Mouse (Mus musculus): ENCODE results near the gene Plek. TPM values are rescaled to one million over a fixed set of nuclear protein-coding genes. Genes with fewer than 3 reads are reported as not detected.

Plek gene
- polyA plus RNA-seq, 1 experiment, result 2.2 TPM

DNA sequence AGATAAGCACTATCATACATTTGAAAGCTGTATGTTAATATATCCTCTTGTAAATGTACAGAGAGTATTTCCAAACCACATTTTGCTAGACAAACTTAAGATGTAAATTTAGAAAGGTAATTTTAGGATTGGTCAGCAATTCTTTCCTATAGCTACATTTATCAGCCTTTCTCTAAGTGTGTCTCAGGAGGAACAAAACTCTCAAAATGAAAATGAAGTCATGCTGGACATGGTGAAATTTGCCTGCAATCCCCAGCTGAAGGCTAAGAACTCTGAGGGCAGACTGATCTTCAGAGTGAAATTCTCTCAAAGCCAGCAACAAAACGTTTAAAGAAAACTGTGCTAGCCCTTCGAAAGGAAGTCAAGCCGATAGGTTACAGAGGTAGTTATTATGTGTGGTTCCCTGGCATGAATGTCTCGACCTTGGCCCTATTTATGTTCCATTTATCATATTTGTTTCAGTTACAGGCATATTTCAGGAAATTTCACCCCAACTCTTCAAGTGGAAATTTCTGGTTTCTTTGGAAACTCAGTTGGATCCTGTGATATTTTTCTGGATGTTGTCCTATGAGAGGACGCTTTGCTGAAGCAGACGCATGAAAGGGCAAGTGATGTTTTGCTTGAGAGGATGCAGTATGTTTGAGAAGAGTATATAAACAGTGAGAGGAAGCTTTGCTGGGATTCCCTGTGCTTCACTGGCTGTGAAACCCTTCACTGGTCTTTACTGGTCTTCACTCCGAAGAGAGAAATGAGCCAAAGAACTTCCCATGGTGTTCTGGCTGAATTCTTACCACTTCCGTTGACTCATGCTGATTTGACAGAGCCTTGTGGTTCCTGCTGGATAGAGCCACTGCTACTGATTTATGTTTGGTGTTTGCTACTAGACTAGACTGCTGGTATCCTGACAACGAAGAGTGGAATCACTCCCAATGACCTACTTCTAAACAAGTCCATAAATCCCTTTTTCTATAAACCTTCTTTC, 51.5 kb downstream of the Plek start:
- DNase-seq (ENCODE audit: low read depth), result no peak

DNA sequence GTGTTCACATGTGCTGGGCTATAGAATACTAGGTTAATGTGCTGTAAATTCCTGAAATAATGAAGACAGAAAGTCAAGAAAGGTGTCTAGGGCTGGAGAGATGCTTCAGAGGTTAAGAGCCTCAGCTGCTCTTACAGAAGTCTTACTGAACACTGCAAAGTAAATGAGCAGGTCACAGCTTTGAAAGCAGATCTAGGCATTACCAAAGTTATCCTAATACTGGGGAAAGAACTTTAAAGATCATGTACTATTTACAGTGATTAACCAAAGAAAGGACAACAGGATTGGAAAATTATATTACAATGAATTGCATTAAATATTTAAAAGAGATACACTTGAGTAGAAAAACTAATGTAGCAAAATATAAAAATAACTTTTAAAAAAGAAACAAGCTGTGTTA, 52.2 kb downstream of the Plek start:
- no peak for DNase-seq (ENCODE audit: low read depth)

DNA sequence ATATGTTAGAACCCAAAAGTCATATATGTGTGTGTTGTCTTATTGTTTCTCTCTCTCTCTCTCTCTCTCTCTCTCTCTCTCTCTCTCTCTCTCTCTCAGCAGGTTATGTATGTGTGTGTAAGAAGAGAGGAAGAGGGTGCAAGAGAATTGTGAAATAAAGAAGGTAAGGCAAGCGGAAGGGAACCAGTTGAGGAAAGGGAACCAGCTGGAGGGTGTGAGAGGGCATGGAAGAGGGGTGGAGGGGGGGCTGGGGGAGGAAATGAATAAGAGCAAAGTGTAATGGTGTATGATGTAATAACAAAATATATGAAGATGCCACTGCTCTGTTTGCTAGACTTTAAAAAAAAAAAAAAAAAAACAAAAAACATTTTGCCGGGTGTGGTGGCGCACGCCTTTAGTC, 52.8 kb downstream of the Plek start:
- DNase-seq (ENCODE audit: low read depth), result no peak

DNA sequence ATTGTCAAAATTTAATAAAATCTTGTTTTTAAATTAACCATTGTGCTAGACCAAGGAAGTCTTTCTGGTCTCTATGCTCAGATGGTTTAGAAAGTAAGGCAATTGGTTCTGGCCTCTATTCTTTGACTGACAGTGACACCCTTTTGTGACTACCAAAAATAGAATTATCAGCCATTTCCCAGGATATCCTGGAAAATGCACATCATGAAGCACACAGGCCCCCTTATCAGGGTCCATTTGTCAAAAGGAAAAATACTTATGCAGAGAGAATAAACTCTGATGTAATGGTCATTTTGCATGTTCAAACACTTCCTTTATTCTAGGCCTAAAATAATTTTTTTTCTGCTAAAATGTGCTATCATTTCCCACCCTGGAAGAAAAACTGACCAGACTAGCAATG, 54.7 kb downstream of the Plek start:
- no peak for DNase-seq (ENCODE audit: low read depth)

DNA sequence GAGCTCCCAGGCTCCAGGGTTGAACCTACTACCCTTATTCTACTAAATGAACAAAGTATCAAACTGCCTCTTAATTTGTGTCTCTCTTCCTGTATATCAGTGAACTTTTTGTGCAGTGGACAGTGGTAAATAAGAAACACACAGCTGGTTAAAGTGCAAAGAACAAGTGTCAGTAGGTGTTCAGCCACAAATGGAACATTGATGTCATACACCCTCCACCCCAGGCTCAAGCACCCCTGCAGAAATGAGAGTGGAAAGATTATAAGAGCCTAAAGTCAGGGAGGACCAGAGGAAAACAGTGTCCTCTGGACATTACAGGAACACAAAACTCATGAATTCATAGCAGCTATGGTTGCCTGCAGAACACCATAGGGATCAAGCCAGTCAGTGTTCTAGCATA, 55.4 kb downstream of the Plek start:
- DNase-seq (ENCODE audit: low read depth), result no peak

DNA sequence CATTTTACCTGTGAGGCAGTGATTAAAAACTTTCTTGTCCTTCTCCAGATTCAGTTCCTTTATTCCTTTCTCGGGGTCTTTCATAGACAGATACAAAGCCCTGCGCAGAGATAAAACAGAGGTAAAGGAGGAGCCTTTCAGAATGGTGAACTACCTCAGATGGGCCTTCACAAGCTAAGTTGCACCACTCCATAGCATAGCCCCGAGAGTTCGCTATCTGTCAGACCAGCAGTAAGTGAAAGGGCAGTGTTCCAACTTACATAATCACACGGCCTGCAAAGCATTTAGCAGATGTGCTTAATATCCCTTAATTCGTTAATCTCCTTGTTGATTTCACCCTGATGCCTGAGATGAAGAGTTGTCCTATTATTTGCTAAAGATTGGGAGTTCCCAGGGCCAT, 59.3 kb downstream of the Plek start:
- DNase-seq (ENCODE audit: low read depth), result no peak

DNA sequence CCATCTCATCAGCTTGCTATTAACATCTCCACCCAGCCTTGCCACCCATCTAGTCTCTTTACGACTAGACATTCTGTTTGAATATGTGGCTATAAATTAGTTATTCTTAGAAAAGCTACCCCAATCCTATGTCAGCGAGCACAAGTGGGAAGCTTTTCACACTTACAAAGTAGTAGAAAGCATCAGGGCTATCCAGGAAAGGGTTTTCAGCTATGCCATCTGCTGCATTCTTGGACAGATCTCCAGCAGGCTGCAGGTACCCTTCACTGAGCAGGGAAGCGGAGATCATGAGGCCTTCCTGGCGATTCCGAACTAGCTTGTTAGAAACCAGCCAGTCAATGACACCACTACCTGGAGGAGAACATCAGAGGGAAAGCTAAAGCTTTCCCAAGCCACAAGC, 62.3 kb downstream of the Plek start:
- no peak for DNase-seq (ENCODE audit: low read depth)

DNA sequence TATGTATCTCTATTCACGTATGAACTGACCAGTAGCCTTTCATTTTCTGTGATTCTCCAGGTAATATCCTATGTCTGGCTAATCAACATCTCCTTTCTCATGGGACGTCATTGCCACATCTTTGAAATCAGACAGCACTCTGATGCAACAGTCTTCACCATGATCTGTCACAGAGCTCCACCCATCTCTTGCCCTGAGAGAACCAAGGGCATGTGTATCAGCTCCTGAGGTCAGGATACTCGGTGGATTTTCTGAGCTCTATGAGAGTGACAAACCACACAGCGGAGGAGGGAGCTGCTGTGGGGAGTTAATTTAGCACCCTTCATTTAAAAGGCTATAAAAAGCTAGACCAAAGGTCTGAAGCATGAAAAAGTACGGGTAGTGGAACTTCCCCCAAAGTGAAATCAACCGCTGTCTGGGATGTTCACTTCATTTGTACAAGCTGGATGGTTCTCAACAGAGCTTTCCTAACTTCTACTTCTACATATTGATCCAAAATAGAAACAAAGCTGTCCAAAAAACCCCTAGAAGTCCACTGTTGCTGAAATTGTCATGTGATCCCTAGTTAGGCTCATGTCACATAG, 64.3 kb downstream of the Plek start:
- DNase-seq (ENCODE audit: low read depth), result no peak

DNA sequence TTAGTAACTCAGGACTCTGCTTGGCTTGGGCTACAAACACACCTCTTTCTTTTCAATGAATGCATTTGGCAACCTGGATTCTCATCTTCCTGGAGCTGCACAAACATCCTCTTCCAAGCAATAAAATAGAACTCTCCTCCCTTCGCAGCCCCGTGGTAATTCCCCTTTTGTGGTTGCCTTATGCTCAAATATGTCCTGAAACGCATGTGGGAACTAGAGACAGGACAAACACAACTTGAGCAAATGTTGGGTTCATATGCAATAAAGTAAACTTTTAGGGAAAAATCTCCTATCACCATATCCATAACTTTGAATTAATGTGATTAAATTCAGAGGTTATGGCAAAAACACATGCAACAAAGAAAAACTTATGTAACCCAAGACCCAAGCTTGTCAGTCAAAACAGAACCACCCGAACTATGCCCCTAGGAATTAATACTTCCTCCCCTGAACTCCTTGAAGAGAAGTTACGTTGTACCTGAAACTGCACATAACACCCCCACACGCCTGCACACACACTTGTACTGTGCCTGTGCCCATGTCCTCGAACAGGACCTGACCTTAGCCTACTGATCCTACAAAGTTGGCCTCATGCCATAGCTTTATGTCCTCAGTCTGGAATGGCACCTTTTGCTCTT, 65.5 kb downstream of the Plek start:
- DNase-seq (ENCODE audit: low read depth), result no peak

DNA sequence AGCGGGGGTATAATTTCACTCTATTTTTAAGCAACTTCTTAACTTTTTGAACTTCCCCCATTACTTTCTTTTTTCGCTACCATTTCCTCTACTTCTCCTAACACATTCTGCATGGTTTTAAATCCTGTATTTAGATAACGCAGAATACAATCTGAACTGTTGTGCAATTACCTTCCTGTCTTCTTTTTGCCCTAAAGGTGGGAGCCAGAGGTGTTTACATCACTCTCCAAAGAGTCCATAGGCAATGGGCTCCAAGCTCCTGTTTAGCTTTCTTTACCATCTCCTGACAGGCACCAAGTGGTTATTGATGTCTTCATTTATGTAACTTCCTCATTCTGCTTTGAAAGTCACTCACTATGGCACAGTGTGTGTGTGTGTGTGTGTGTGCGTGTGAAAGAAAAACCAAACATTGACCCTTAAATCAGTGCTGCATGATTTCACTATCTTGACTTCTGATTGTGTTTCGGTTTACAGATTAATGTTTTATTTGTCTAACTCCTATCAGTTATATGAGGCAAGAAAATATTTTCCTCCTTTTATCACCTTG, 73.9 kb downstream of the Plek start:
- DNase-seq (ENCODE audit: low read depth), result no peak

DNA sequence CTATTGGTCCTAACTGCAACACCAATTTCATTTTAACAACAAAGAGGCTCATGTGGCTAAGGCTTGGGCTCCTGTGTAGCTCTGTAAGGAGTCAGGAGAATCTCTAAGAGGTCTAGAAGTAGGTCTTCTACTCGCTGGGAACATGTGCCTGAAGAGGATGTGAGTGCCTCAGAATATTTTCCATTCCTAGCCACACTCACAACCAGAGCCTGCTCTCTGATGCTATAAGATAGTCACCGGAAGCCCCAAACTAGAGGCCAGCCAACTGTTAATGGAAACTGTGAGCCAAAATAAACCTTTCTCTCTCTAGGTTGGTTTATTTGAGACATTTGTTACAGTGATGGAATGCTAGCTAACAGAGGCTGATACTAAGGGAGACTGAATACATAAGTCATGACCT, 74.6 kb downstream of the Plek start:
- DNase-seq (ENCODE audit: low read depth), result no peak

DNA sequence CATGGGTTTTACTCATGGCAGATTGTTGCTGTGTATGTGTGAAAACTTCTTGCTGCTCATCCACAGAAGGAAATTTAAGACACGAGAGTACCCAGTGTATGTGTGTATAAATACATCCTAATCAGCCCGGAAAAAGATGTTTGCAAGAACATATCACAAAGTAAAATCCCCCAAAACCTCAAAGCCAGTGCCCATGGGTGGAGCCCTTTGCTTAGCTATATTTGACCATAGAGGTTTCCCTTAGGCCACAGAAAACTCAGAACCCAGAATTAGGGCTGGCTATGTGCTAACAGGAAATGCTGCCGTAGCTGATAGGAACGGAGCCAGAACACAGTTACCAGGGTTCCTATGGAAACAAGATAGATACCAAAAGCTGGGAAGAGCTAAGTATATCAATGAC, 75.2 kb downstream of the Plek start:
- no peak for DNase-seq (ENCODE audit: low read depth)

DNA sequence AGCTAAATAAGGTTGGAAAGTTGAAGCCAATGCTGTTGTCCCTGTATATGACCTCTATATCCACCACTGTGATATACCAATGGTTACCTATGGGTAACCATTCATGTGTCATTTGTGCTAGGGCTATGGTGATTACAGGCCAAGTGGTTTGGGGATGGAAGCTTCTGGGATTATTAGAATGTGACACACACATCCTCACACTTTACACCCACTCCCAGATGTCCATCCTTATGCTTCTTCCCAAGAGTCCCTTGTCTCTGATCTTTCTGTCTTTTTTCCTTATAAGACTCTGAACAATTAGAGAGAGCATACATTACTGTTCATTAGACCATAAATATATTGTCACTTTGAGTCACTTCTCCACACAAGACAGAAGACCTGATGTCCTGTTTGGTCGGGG, 79.1 kb downstream of the Plek start:
- no peak for DNase-seq (ENCODE audit: low read depth)

DNA sequence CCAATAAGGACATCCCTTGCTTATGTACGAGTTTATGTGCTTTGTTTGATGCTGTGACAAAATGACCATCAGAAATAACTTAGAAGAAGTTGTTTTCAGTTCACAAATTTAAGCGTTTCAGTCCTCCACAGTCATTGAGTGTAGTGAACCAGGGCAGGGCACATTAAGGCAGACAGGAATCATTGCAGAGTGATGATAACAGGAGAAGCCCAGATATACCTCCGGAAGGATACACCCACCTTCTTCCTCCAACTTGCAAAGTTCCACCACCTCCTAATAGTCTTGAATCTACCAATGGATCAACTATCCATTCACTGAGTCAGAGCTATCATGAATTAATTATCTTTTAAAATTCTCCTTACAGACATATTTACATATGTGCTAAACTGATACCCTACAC, 80.2 kb downstream of the Plek start:
- DNase-seq (ENCODE audit: low read depth), result no peak

DNA sequence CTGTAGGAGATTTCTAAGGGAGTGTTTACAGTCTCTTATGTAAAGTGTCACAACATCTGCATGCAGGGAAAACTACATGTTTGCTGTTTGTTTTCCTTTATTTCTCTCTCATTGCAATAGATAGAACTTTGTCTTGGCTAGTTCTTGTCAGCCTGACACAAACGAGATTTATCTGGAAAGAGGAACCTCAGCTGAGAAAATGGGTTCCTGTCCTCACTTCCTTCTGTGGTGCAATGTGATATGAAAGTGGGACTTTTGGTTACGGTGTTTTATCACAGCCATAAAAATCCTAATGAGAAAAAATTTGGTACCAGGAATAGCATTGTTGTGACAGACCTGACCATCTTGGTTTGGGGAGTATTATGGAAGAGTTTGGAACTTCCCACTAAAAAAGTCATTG, 82.5 kb downstream of the Plek start:
- DNase-seq (ENCODE audit: low read depth), result no peak

DNA sequence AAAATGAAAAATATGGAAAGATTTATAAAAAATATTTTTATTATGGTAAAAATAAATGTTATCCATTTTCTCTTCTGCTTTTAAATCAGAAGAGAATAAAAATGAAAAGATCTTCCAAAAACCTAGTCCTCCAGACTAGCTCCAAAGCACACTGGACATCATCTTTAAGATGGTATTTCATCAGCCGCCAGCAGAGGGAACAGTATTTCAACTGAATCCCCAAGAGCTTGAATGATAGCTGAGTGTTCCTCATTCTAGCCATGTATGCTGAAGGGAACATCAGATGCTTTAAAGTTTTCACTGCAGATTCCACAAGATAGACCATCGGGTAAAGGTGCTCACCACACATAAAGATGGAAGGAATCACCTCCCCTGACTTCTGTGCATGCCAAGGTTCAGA, 84.4 kb downstream of the Plek start:
- no peak for DNase-seq (ENCODE audit: low read depth)

DNA sequence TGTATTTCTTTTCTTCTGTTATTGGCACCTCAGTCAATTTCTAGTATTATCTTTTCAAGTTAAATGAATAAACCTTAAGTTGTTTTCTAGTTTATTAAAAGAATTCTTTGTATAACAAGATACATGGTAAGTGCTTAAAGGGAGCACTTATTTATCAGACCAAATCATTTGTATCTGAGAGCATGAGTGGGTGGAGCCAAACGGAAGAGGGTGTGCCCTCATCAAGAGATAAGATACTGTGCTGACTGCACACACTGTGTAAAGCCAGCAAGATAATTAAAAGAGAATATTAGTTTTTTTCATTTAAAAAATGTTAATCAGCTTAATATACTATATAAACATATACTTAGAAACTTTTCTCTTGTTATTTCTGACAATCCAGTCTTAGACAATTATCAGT, 93.7 kb downstream of the Plek start:
- DNase-seq (ENCODE audit: low read depth), result no peak

DNA sequence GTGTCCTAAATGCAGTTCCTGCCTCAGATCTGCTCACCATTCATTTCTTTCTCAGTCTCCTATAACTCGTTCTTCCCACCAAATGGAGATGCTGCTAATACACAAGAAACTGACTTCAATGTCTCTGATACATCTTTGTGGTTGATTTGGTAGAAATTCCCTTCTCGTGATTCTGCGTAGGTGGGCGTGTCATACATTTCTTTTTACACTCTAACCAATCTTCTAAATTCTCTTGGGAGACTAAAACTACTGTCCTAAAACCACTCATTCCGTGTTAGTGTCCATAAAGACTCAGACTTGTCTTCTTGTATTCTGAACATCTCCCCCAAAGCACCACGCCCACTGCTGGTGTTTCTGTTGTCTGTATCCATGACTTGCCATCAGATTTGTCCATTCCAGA, 95.2 kb downstream of the Plek start:
- no peak for DNase-seq (ENCODE audit: low read depth)

DNA sequence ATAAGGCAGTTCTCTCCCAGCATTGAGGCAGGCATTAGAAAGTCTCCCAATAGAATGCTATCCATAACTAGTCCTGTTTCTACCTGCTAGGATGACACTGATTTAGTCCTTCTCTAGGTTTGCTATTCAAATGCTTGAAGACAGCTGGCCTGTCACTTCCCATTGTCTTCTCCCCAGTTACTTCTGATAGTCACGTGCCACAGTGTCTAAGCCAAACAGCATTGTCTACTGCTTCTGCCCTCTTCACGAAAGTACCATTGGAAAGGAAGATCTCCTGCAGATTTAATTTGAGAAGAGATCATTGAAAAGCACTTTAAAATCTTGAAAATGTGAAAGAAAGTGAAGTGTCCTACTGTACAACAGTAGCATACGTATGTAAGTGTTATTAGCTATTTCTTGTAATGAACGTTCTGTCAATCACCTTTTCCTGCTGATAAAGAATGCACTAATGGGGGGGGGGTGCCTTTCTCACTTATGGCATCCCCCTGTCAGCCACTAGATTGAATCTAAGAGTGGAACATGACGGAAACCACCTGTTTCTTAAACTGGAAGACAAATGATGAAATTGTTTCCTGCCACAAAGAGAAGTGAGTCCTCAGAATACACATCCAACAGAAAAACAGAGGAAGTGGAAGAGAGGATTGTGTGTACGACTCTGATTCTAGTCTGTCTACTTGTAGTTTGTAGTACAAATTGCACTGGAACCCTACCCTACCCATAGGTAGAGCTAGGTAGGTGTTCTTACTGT, 95.9 kb downstream of the Plek start:
- no peak for DNase-seq (ENCODE audit: low read depth)

DNA sequence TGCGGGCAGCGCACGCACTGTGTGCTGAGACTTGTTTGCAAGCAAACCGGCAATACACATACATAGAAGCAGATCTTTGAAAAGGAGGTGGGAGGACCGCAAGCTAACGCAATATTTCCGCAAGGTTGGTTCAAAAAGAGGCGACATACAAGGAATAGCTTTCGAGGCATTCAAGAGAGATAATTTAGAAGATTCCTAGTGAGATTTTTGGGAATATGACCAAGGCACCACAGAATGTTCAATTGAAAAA, 100.5 kb downstream of the Plek start:
- DNase-seq (ENCODE audit: low read depth), result no peak

DNA sequence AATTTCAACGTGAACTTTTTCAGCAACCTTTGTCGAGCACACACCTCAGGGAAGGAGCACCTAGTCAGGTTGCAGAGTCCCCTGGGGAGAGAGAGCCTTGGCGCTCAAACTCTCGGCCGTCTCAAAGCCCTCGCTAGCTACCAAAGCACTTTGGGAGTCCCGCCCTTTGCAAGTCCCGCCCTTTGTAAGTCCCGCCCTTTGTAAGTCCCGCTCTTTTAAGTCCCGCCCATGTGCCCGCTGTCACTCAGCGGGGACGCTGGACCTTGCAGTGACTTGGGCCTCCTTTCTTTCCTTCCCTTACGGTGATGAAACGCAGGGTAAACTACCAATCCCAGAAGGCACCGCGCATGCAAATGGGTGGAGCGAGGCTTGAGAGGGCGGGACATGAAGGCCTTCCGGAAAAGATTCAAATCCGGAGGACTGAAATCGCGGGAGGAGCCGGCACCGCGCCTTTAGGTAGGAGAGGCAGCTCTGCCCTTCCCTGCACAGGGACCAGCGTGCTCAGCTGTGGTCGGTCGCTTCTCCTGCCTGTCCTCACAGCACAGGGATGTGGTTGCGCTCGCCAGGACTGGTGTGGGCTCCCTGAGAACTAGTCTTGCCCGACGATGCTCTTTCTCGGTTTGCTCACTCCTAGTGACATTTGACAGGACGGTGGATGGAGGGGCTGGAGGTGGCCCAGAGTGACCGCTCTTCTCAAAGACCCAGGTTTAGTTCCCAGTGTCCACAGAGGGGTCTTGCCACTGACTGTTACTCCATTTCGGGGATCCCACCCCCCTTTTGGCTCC, 101.0 kb downstream of the Plek start, which contains the start of gene Fbxo48:
Fbxo48 (plus strand) TSS at position 400 of the 785 bp plus-strand sequence.
- peak; percentile 93 for DNase-seq (ENCODE audit: low read depth)
